Mouse (Mus musculus) myocyte (in vitro differentiated cells): ENCODE measurements around the gene Hmgcl.

Experiments
- CEBPB ChIP-seq: IDR thresholded peaks from 2 replicates; pipeline ENCODE4 v1.6.1; 2011; ENCODE audit warnings: mild to moderate bottlenecking, moderate library complexity; ENCODE audit not compliant: poor library complexity, insufficient read depth, severe bottlenecking
- MAX ChIP-seq: IDR thresholded peaks from one replicate; pipeline ENCODE4 v1.6.1; 2011; ENCODE audit warnings: low read depth, mild to moderate bottlenecking, control low read depth
- MYOD1 ChIP-seq, 3 experiments: IDR thresholded peaks; one replicate each; pipeline ENCODE4 v1.6.1; 2011; ENCODE audit warnings: control low read depth in 2 of 3, low read depth in 2 of 3, mild to moderate bottlenecking in 2 of 3, moderate library complexity in 1 of 3; ENCODE audit not compliant: insufficient read length in 2 of 3, control insufficient read depth in 1 of 3
- MYOG ChIP-seq, 3 experiments: IDR thresholded peaks; one replicate each; pipeline ENCODE4 v1.6.1; 2011; ENCODE audit warnings: control low read depth in 2 of 3, low read depth in 2 of 3, mild to moderate bottlenecking in 2 of 3; ENCODE audit not compliant: insufficient read length in 2 of 3, control insufficient read depth in 1 of 3, insufficient read depth in 1 of 3
- POLR2A ChIP-seq: IDR thresholded peaks from one replicate; pipeline ENCODE4 v1.6.1; 2011; ENCODE audit warnings: low read depth, mild to moderate bottlenecking, control low read depth, moderate library complexity; ENCODE audit not compliant: insufficient read length
- POLR2AphosphoS2 ChIP-seq: IDR thresholded peaks from one replicate; pipeline ENCODE4 v1.6.1; 2011; ENCODE audit warnings: low read depth, control low read depth; ENCODE audit not compliant: insufficient read length
- REST ChIP-seq: IDR thresholded peaks from one replicate; pipeline ENCODE4 v1.6.1; 2011; ENCODE audit warnings: mild to moderate bottlenecking, control low read depth, moderate library complexity; ENCODE audit not compliant: insufficient read depth, insufficient read length
- TCF12 ChIP-seq: IDR thresholded peaks from one replicate; pipeline ENCODE4 v1.6.1; 2011; ENCODE audit warnings: mild to moderate bottlenecking, control low read depth; ENCODE audit not compliant: poor library complexity, insufficient read depth, severe bottlenecking
- USF1 ChIP-seq: IDR thresholded peaks from one replicate; pipeline ENCODE4 v1.6.1; 2011; ENCODE audit warnings: low read depth, mild to moderate bottlenecking, control low read depth, moderate library complexity

DNA sequence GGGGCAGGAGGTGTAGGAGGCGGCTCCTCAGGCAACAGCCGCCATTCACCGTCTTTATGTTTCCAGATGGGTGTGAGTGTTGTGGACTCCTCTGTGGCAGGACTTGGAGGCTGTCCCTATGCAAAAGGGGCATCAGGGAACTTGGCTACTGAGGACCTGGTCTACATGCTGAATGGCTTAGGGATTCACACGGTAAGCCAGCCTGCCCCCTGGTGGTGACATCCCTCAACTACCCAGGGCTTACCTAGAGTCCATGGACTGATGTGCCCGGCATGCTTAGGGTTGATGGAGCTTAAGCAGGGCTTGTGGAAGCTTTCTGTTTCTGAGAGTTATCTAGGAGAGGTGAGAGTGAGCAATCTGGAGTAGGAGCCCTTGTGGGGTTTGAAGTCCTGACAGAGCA, 14.5 kb downstream of the Hmgcl start:
- TF ChIP-seq POLR2AphosphoS2 (peak; percentile 62), CEBPB (no peak), MYOD1 (IDR thresholded peaks at IDR 0.05; ENCODE audit: control insufficient read depth in 1 of 3, insufficient read length in 2 of 3, low read depth in 2 of 3) (no peak), MYOG (IDR thresholded peaks at IDR 0.05; ENCODE audit: control insufficient read depth in 1 of 3, insufficient read depth in 1 of 3, insufficient read length in 2 of 3, low read depth in 2 of 3) (no peak), POLR2A (no peak), REST (no peak), MAX (no peak), TCF12 (no peak), USF1 (no peak)
